Mouse (Mus musculus) embryonic fibroblast, embryonic 13.5 days (primary cell): ENCODE data around the gene Troap. TPM values are rescaled to one million over a fixed set of nuclear protein-coding genes. Genes with fewer than 3 reads are reported as not detected.
"Not testable (repeated sequence)": the region's sequence is repeated elsewhere in the genome, so short reads cannot be mapped to it uniquely, and the experiment has no call there.

Experiments
- H3K27ac ChIP-seq: 2 replicates; pipeline ENCODE4 v1.5.1; 2012; ENCODE audit warnings: low read length, control low read depth, inconsistent platforms; ENCODE audit not compliant: insufficient read depth
- H3K4me1 ChIP-seq: 2 replicates; pipeline ENCODE4 v1.6.1; 2011; ENCODE audit warnings: low read length; ENCODE audit not compliant: control insufficient read depth, insufficient read depth
- H3K4me3 ChIP-seq: 2 replicates; pipeline ENCODE4 v1.5.1; 2011; ENCODE audit warnings: mild to moderate bottlenecking, control low read depth, low read length; ENCODE audit not compliant: insufficient read depth
- CTCF ChIP-seq: IDR thresholded peaks from 2 replicates; pipeline ENCODE4 v1.5.1; 2011; ENCODE audit warnings: mild to moderate bottlenecking, control low read depth, low read length, moderate library complexity, borderline replicate concordance; ENCODE audit not compliant: insufficient read depth
- POLR2A ChIP-seq: IDR thresholded peaks from 2 replicates; pipeline ENCODE4 v1.6.1; 2011; ENCODE audit warnings: low read depth, mild to moderate bottlenecking, control low read depth, low read length, moderate library complexity
- polyA plus RNA-seq: library from polyadenylated mRNA; stranded (reverse); fragments of >200 nt; gene quantifications from 2 replicates; pipeline ENCODE4 v1.2.4, GENCODE M21; 2011; ENCODE audit warnings: low read depth; ENCODE audit not compliant: missing spikeins, insufficient read length

The Troap gene
- polyA plus RNA-seq, 1 experiment: 19.9 TPM

- H3K4me3 ChIP-seq: no peak overlapping the region
- H3K27ac ChIP-seq: no peak overlapping the region
- TF ChIP-seq POLR2A (no peak), CTCF (peak; percentile 46; the same call in 1 of the 2 replicates)
- no peaks in the 10 kb centered on the region for H3K4me1 ChIP-seq
Measured at GRCm38 (mm10) chr15:99056332-99056731, 18.0 kb upstream of the Troap start.

GRCm38 (mm10) chr15:99065557-99066165 lies 8.7 kb upstream of the Troap start:
- Histone ChIP-seq H3K4me3 (no peak overlapping the region), H3K27ac (no peak overlapping the region)
- no peak for TF ChIP-seq CTCF
- TF ChIP-seq POLR2A: no peak

GRCm38 (mm10) chr15:99071988-99072387 lies 2.4 kb upstream of the Troap start:
- H3K4me1 ChIP-seq: peaks cover 4% of the 10 kb centered on the region; the same call in 1 of the 2 replicates
- H3K4me3 ChIP-seq: no peak overlapping the region
- no peak overlapping the region for H3K27ac ChIP-seq
- TF ChIP-seq POLR2A (no peak), CTCF (no peak)

More at GRCm38 (mm10) chr15:99065557-99066165, 8.7 kb upstream of the Troap start:
- no peaks in the 10 kb centered on the region for H3K4me1 ChIP-seq

GRCm38 (mm10) chr15:99074600-99075333 lies 392 bp downstream of the Troap start:
- peak; percentile 94 for TF ChIP-seq POLR2A
- TF ChIP-seq CTCF: no peak
- Histone ChIP-seq H3K4me3 (peak overlapping the region; percentile 96), H3K4me1 (peaks cover 4% of the 10 kb centered on the region; the same call in 1 of the 2 replicates), H3K27ac (peak overlapping the region; percentile 90)

GRCm38 (mm10) chr15:99076011-99076410 lies 1.6 kb downstream of the Troap start:
- not testable (repeated sequence) for H3K4me1 ChIP-seq, H3K27ac ChIP-seq
- H3K4me3 ChIP-seq: peak overlapping the region; percentile 96

- no peak overlapping the region for H3K27ac ChIP-seq
- TF ChIP-seq CTCF (no peak), POLR2A (no peak)
- no peak overlapping the region for H3K4me3 ChIP-seq
- peaks cover 4% of the 10 kb centered on the region; the same call in 1 of the 2 replicates for H3K4me1 ChIP-seq
Measured at GRCm38 (mm10) chr15:99078181-99078910, 4.0 kb downstream of the Troap start.

- TF ChIP-seq CTCF (no peak), POLR2A (no peak)
Measured at GRCm38 (mm10) chr15:99079804-99080203, 5.4 kb downstream of the Troap start.

GRCm38 (mm10) chr15:99082322-99082721 lies 7.9 kb downstream of the Troap start:
- no peak for TF ChIP-seq CTCF
- no peak for TF ChIP-seq POLR2A
- H3K27ac ChIP-seq: no peak overlapping the region
- no peaks in the 10 kb centered on the region for H3K4me1 ChIP-seq
- no peak overlapping the region for H3K4me3 ChIP-seq

More at GRCm38 (mm10) chr15:99079804-99080203, 5.4 kb downstream of the Troap start:
- Histone ChIP-seq H3K4me3 (no peak overlapping the region), H3K4me1 (peaks cover 2% of the 10 kb centered on the region; the same call in 1 of the 2 replicates), H3K27ac (no peak overlapping the region)

- Histone ChIP-seq H3K27ac (no peak overlapping the region), H3K4me3 (no peak overlapping the region), H3K4me1 (no peaks in the 10 kb centered on the region)
- TF ChIP-seq CTCF (no peak), POLR2A (no peak)
Measured at GRCm38 (mm10) chr15:99082840-99083239, 8.5 kb downstream of the Troap start.
